Mouse (Mus musculus) adrenal gland, adult (tissue): ENCODE measurements around the gene Dok5.

ENCODE experiments used
- DNase-seq, 2 experiments: peaks; one replicate each; pipeline ENCODE4 v3.0.0; 2022 to 2023; ENCODE audit warnings: low spot score in 1 of 2; ENCODE audit not compliant: inconsistent age in 2 of 2

The Dok5 gene

GRCm38 (mm10) chr2:170924131-170924530, 192.5 kb downstream of the Dok5 start:
- DNase-seq, result no peak

DNA sequence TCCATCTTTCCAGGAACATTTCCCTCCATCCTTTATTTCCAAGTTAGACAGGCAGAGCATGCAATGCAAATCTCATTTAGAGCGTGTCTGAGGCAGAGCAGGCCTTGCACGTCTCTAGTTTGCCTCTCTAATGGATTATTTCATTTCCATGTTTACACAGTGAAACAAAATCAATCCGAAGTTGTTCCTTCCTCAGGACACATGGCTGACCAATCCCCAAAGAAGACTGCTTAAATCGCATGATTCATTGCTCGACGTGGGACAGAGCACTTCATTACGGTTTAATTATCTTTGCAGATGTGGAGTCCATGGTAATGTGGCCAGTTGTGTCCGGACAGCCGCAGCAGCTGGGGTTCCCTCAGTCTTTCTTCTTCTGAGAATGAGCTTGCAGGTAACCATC, 194.6 kb downstream of the Dok5 start:
- no peak for DNase-seq
